Mouse (Mus musculus) heart, adult 2 months (tissue): ENCODE data around the gene Uba5.

Source experiments
- CTCF ChIP-seq: fragments of 200-600 bp; IDR thresholded peaks from 2 replicates; pipeline ENCODE4 v1.8.1; 2022; ENCODE audit warnings: antibody characterized with exemption, mild to moderate bottlenecking, moderate library complexity
- POLR2A ChIP-seq: fragments of 200-500 bp; IDR thresholded peaks from 2 replicates; pipeline ENCODE4 v1.6.1; 2011; ENCODE audit warnings: mild to moderate bottlenecking, low read depth, low read length, control low read depth; ENCODE audit not compliant: insufficient read depth

GRCm38 (mm10) chr9:104038266-104038665, 24.7 kb downstream of the Uba5 start:
- no peak for TF ChIP-seq POLR2A
- TF ChIP-seq CTCF: no peak
